Mouse (Mus musculus): ENCODE measurements at regions not wholly inside any gene's neighbourhood (a gene's known extent, or its start where the extent isn't known, plus 50 kb on each side); places are given as distances from the start of the nearest gene placed in this dataset.

DNA sequence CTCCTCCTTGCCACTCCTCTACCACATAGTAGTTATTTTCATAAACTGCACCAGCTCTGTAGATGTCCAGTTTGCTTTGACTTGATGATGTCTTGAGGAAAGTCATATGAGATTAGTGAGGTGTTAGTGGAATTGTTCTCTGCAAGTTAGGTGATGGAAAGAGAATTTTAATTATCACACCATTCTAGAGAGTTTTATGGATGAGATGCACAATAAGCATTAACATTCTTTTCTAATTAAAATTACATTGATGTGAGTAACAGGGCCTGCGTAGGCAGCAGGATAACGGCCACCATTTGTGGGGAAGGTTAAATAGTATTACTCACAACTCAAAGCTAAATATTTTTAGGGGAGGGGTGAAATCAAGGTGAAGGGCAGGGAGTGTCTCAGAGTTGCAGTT is 466.7 kb downstream of the Pik3r1 start:
- DNase-seq (ENCODE audit: low spot score in 2 of 2): no peak

DNA sequence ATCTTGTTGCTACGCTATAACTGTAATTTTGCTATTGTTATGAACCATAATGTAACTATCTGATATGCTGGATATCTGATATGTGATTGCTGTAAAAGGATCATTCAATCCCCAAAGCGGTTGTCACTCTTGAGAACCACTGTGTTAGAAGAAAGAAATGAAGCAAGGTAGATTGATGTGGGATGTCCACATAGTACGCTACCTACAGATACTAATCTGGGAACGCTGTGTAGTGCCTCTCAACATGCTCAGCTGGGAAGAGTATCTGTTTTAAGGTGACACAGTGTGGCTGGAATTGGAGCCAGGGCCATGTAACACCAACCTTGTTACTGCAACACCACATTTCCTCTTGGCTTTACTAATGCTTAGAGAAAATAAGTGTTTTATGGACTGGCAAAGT is 456.2 kb upstream of the Slc30a5 start:
- DNase-seq (ENCODE audit: low spot score in 2 of 2): no peak

DNA sequence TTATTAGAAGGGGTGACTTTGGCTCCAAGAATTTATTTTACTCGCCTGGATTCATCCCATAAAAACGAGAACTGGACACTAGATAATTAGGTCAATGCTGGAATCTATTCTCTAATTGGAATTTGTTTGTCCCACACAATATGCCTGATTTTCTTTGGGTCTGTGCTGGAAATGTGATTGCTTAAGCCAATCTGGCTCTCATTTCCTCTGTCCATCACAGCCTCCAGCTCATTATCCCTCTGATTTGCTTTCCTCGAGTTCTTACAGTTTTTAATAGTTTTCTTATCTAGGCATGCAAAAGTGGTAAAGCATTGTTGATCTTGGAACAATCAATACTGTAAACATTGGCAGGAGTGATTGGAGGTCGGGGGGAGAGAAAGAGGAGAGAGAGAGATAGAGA is 453.9 kb upstream of the Slc30a5 start:
- no peak for DNase-seq (ENCODE audit: low spot score in 2 of 2)

DNA sequence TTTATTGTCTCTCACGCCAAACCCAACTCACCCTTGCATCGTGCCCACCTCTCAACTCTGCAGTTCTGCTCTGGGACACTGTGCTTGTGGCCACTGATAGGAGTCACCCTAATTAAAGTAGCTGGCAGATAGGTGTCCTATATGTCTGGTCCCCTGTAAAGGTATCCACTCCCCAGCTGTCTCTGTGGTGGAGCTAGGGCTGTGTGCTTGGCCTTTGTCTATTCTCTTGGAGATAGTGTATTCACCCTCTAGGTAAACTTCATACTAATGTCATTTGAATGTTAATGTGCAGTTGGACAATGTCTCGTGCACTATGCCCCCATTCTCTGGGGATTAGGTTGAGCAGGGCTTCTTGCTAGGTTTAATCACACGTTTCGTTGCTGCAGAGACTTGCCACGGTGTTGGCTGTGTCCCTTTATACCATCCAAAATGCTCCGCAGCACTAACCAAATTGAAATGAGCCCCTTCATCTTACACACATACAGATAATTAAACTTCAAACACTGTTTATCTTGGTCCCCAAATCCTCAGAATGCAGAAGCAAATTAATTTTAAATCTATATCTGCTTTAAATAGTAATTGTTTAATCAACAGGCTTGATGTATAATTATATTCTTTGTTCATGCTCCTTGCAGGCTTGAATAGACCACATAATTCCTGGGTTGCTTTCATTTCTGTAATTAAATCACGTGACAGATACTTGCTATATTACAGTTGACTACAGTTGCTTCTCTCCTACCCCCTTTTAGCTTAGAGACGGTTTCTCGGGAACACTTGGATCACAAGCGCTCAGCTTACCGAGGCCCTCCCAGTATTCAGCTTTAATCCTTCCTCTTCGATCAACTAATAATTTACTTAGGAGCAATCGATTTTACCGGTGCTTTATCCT is 453.0 kb upstream of the Slc30a5 start:
- no peak for DNase-seq (ENCODE audit: low spot score in 2 of 2)

DNA sequence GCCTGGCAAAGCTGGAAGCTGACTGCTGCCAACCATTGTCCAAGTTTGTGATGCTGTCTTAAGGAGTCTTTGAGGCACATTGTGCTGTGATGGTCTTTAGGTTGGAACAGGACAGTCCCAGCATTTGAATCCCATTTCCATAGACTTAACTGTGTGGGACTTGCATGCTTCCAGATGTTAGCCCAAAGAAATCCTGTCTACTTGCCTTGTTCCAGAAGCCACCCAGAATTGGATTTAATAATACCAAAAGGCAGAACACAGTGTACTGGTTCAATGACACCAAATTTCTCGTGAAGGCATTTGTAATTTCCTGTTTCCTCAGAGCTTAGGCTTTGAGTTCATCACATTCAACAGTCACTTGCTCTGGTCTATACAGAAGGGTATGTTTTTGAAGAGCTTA is 444.9 kb upstream of the Slc30a5 start:
- DNase-seq (ENCODE audit: low spot score in 2 of 2): peak in 1 of 2 experiments; percentile 30

DNA sequence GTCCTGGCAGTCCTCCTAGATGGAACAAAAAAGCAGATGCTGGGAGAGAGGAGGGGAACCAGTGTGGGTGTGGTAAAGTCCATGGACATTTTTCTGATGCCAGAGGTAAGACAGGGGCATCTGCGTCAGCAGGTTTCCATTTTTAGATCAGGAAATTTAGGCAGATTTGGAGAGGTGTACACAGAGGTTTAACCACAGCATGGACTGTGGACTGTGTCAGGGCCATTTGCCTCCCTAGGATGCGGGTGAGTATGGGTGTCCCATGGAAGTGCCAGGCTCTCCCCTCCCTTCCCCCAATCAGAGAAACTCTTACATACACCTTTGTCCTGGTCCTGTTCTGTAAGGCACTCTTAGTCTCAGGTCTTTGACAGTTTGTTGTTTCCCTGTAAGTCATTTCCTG is 443.5 kb upstream of the Slc30a5 start:
- no peak for DNase-seq (ENCODE audit: low spot score in 2 of 2)

DNA sequence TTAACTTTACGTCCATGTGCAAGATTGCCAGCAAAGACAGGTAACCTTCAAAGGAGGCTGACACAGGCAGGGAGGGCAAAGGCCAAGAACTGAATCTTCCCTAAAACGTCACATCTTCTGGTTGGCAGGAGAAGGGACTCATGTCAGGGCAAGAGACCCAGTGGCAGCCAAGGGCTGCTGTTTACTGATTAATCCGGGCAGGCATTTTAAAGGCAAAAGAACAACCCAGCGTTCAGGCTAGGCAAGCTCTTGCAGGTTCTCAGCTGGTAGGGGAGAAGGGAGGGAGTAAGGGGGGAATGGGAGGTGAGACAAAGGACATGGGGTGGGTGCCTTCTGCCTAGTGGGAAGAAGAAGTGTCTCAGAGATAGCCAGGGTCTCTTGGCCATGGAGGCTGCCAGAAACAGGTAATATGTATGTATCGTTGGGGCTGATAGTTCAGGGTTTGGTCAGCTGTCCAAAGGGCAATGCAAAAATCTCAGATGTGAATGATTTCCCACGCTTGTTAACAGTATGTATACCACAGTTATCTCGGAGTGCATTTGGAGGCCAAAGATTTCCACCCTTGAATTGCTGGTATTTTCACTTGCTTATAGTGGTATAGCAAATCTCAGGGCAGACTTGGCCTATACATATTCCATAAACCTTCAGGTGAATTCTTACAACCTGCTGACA is 441.4 kb upstream of the Slc30a5 start:
- DNase-seq (ENCODE audit: low spot score in 2 of 2): no peak

DNA sequence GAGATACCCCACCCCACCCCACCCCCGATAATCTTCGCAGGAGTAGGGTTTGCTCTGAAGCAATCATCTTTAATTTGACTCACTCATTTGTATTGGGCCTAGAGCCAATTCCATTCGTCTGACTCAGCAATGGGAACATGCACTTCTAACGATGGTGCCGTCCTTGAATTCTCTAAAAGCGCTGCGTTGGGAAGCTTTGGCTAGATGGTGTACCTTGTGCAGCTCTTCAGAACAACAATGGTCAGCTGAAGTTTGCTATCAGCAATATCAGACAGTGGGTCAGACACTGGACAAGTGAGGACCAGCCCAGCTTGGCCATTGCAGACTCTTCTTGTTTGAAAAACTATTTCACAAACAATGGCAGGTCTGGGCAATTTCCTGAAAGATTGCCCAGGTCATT is 440.1 kb upstream of the Slc30a5 start:
- DNase-seq (ENCODE audit: low spot score in 2 of 2): no peak

DNA sequence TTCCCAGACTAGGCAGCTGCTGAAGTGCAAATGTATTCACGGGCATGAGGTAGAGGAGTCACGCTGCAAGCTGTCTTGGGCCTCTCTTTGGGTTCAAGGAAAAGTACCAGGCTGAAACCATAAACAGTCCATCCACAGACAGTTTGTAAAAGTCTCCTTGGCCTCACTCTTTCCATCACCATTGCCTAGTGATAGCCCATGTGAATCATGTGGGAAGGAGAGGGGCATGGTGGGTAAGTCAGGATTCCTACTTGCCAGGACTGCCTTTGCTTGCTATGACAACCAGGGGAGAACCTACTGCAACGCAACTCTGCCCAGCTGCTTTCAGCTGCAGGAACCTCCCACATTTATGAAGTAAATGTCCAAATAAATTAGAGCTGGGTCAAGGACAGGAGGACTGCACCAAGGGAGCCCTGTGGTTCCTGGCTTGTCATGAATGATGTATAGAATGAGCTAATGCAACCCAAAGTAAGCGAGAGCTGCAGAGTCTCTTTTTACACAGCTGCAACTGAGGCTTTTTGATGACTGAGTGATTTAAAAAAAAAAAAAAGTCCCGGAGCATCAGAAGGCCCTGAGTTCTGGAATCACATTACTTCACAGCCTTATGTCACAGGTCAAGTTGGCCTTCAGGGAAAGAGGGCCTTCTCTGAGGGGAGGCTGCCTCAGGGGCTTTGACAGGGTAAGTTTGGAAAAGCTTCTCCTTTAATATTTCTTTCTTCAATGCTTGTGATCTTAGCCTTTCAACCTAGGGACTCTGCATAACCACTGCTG is 420.7 kb upstream of the Slc30a5 start:
- no peak for DNase-seq (ENCODE audit: low spot score in 2 of 2)

DNA sequence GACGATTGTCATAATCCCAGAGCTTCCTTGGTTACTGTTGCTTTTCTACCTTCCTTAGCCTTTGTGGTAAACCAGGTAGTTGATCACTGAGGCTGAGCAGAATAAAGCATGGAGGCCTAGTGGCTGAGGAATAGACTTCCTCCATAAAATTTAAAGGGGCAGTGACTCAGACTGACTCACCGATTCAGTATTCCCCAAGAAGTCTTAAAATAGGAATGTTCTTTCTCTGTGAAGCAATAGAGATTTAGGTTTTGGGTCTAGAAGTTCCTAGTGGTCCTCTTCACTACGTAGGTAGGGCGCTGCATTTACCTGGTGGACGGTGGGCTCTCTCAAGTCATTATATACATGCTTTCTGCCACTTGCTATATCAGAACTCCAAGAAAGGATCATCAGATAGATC is 416.1 kb upstream of the Slc30a5 start:
- DNase-seq (ENCODE audit: low spot score in 2 of 2): no peak

DNA sequence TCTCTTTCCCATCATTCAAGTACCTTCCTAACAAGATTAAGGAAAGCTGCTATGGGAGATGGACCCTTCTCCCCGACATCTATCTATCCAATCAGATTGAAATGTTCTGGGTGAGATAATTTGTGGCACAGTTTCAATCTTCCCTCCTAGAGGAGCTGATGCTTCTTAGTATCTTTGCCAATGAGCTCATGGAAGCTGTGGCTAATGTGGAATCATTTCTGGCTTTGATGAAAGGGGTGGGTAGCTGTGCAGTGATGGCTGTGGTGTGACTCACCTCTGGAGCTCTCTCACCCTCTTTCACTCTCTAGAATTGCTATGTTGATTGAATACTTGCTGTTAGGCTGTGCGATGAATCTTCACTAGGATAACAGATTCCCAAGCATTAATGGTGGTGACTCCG is 411.1 kb upstream of the Slc30a5 start:
- peak in 1 of 2 experiments; percentile 6 for DNase-seq (ENCODE audit: low spot score in 2 of 2)

DNA sequence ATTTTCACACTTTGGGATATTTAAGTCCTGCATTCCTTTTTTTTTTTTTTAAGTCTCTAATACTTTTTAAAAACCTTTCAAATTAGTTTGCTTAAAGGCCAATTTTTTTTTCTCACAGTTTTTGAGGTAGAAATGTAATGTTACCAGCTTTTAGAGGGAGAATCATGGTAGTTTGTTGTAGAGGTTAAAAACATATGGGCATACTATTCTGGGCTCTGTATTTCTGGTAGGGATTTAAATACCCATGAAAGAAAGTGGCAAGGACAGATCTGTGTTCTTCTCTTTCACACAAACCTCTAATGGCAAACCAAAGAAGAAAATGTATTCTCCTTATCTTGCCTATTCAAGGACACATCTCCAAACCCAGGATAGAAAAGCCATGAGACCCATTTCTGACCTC is 405.6 kb upstream of the Slc30a5 start:
- no peak for DNase-seq (ENCODE audit: low spot score in 2 of 2)

DNA sequence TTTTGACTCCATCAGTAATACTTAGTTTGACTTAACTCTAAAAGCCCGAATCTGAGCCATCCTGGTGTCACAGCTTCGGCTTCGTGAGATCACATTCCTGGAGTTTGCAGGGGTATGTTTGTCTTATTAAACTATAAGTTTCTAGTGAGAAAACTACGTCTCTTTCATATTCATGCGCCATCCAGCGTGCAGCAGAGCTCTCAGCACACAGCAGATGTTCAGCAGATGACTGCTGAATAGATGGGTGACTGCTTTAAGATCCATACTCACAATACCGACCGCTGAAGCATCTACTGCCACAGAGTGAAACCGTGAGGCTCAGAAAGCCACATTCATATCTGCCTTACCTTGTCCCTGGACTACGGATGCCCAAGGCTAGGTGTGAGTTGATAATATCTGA is 403.8 kb upstream of the Slc30a5 start:
- DNase-seq (ENCODE audit: low spot score in 2 of 2): no peak

DNA sequence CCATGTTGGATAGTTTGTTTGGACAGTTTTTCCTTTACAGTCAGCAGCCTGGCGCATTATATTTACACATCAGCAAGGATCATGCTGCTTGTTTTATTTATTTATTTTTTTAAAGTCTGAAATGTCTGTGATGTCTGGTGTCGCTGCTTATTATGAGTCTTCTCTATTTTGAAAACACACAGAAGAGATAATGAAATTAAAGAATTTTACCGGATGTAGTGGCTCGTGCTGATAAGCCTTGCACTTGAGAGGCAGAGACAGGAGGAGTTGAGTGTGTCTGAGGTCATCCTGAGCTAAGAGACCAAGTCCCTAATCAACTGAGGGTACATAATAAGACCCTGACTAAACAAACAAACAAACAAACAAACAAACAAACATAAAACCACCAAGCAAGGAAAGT is 402.6 kb upstream of the Slc30a5 start:
- DNase-seq (ENCODE audit: low spot score in 2 of 2): no peak

DNA sequence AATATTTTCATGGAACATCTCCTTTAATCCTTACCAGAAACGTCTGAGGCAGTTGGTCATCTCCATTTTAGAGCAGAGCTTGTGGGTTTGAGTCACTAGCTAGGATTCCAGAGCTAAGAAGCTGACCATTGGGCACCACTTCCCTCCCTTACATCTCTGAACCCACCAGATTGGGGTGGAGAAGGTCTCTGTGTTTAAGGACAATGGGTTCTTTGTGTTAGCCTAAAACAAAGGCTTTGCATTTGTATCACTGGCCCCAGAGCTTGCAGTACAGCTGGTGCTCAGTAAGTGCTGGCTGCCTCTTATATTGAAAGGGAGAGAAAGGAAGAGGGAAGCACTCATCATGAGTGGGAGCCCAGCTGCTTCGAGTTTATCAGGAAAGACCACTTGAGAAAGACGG is 401.9 kb upstream of the Slc30a5 start:
- no peak for DNase-seq (ENCODE audit: low spot score in 2 of 2)

DNA sequence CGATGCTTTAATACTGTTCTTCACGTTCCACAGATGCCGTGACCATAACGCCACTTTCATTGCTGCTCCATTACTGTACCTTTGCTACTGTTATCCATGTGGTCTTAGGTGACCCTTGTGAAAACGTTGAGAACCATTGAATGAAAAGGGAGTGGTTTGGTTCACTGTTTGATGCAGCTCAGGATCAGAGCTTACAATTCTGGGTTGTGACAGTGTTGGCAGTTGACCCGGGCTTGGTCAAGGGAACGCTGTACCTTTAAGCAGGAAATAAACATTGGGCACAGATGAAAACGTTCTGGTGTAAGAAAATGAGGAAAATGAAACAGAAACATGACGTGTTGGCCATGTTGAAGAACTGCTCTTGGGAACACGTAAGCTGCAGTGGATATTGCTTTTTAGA is 401.3 kb upstream of the Slc30a5 start:
- no peak for DNase-seq (ENCODE audit: low spot score in 2 of 2)

DNA sequence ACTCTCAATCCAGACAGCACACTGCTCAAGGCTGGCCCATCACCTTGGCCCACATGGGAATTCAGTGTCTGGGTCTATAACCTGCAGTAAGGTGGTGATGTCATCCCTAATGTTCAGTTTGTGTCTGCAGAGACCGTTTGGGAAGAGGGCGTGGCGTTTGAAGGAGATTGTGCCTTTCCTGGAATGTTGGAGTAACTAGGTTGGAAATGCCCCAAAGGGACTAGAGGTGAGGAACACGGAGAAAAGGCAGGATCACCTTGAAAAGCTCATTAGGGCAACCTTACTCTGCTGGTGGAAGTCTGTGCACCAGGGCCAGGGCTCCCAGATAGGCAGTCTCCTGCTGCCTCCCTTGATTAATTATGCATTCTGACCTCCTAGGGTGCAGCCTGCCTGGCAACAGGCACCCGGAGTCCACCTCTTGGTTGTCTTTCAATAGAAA is 400.6 kb upstream of the Slc30a5 start:
- DNase-seq (ENCODE audit: low spot score in 2 of 2): no peak

DNA sequence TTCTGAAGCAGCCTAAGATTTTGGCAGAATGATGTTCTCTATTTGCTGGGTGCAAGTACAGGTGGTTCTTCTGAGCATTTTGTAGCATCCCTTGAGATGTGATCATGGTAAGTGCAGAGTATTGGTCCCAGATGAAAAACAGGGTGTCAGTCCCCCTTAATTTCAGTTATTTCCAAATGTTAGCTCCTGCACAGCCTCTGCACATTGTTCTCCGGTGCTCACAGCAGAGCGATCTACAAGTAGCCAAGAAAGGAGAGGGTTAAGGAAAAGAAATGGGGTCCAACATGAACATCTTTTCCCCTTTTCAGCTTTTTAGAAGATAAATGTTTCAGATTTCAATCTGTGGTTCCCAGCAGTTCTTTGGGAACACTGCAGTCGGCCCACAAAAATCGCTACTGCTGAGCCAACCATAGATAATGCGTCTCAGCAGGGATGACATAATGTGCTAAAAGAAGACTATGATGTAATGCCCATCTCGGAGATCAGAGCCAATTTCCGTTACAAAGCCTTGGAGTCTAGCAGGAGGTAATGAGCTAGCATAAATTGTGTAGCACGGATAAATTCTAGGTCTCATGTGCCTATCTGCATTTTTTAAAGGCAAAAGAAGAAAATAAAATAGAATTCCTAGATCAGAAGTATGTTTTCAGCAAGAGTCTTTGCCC is 400.1 kb upstream of the Slc30a5 start:
- peak; percentile 80 for DNase-seq (ENCODE audit: low spot score in 2 of 2)

DNA sequence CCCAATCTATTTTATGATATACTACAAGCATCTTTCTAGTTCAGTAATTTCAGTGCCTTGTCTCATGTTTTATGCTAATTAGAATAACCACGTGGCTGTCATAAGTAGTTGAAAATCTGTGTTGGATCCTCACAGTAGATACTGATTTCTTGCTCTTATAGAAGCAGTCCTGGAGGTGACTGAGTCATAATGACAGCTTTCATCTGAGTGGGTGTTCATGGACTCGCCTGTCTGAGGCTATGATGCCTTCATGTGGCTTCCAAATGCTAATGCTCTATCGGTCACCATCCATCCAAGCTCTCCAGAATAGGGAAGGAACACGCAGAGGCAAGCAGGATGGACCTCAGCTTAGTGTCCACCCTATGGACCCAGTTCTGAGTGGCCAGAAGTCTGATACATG is 396.6 kb upstream of the Slc30a5 start:
- no peak for DNase-seq (ENCODE audit: low spot score in 2 of 2)

DNA sequence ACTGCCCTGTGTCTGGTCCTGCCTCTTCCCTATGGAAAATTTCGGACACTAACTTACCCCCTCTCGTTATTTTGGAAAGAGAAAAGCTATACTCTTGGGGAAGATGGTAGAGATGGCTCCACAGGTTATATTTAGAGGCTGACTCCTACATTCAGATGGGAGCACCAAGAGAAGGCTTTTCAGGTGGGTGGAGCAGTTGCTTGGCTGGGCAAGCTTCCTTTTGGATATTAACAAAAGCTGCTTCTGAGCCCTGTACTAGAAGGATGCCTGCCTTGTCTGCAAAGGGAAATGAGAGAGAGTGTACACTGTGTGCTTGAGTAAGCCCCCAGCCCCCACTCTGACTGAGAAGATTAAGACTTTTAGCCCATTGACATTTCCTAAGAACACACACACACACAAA is 392.1 kb upstream of the Slc30a5 start:
- no peak for DNase-seq (ENCODE audit: low spot score in 2 of 2)

DNA sequence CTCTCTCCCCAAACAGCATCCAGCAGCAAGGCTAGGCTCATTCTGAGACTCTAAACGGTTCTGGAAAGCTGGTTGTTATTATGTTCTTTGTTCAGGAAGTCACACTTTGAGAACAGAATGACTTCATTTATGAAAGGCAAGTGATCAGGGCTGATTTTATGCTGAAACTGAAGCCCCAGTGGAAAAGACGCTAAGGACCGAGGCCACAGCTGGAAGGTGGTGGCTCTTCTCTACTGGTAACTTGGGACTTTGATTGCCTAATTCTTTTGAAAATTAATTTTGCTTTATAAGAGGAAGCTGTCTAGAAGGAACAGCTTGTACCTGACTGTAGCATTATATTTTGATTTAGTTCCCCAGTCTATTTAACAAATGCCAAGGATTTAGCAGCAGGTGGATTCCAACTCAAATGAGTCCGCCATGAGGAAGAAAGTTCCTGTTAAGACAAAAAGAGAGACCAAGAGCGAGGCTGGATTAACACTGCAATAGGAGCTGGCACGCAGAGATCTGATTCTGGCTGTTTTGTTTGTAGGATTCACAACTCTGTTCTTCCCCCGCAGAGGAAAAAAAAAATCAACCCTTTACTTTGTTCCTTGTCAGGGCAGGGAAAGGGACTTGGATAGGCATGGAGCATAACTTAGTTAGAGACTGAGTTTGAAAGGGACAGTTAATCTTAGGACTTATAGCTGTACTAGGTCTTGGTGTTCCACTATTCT is 388.3 kb upstream of the Slc30a5 start:
- peak in 1 of 2 experiments; percentile 47 for DNase-seq (ENCODE audit: low spot score in 2 of 2)
